Mouse (Mus musculus): ENCODE measurements at regions not wholly inside any gene's neighbourhood (a gene's known extent, or its start where the extent isn't known, plus 50 kb on each side); places are given as distances from the start of the nearest gene placed in this dataset.
A peak's percentile ranks its signal among the peaks of the same experiment; 100 is the strongest.

DNA sequence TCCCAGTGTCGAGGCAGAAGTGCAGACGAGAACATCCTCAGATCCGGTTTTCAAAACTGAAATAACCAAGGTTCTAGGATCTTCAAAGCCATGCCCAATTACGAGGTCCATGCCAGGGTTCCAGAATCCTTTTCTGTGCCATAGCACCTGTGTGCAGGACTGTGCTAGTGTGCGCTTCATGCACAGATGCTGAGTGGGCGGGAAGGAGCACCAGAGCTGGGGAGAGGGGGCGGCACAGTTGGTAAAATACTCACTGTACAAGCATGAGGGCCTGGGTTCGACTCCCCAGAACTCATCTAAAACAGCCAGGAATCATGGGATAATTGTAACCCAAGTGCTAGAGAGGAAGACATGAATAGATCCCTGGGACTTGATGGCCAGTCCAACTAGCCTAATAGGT is 108.4 kb upstream of the Dio3 start:
- no peak for DNase-seq (ENCODE audit: low read depth, low spot score)

GRCm38 (mm10) chr12:110177826-110178225 is 101.0 kb upstream of the Dio3 start:
- no peak for DNase-seq (ENCODE audit: low read depth, low spot score)

- no peak for DNase-seq (ENCODE audit: low read depth, low spot score)
Measured at GRCm38 (mm10) chr12:110183473-110183872, 95.4 kb upstream of the Dio3 start.

DNA sequence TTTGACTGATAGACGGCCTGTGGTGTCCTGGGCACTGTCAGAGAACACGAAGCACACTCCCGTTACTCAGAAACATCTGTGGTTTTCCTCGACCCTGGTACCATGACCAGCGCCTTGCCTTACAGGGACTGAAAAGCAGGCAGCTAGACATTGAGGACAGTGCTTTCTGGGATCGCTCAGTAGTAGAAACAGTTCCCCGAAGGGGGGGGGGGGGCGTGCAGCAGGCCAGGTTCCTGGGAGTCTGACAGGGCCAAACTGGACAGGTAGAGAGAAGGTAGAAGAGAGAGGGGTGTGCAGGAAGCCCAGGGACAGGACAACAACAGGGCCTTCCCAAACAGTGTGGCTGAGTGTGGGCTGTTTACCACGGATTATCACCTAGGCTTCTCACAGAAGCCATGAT is 93.5 kb upstream of the Dio3 start:
- DNase-seq (ENCODE audit: low read depth, low spot score): no peak

GRCm38 (mm10) chr12:110186381-110186780 is 92.5 kb upstream of the Dio3 start:
- DNase-seq (ENCODE audit: low read depth, low spot score): no peak

- no peak for DNase-seq (ENCODE audit: low read depth, low spot score)
Measured at GRCm38 (mm10) chr12:110186911-110187245, 92.0 kb upstream of the Dio3 start.

DNA sequence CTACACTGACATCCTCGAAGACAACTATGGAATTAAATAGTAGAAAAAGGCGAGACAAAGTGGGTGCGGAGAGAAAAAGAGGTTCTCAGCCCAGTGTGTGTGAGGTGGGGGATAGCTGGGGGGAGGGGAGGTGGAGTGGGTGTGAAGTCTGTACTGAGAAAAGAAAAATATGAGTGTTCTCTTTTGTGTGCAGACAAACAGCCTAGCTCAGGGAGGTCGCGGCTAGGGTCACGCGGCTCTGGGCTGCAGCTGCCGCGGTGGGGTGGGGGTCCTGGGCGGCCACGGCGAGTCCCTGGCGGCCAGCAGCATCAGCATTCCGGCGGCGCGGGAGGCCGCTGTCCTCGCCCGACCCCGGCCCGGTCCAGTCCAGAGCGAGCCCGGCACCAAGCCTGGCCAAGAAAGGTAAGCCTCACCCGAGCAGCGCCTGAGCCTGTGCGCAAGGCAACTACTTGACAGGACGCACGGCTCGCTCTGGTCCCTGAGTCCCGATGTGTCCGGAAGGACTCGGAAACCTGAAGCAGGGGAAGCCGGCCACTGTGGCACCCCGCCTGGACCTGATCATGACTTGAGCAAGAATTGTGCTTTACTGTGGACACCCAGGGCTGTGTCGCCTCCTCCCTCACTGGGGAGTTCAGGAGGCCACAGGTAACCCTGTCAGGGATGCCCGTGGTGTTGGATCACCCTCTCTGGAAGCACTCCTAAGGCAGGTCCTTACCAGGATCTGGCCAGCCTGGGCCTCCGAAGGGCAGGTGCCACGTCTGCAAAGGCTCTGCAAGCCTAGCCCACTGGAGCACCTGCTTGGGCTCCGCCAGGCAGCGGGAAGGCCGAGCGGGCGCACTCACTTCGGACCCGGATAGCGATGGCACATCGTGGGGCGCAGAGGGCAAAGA is 91.4 kb upstream of the Dio3 start:
- DNase-seq (ENCODE audit: low read depth, low spot score): peak; percentile 13

DNA sequence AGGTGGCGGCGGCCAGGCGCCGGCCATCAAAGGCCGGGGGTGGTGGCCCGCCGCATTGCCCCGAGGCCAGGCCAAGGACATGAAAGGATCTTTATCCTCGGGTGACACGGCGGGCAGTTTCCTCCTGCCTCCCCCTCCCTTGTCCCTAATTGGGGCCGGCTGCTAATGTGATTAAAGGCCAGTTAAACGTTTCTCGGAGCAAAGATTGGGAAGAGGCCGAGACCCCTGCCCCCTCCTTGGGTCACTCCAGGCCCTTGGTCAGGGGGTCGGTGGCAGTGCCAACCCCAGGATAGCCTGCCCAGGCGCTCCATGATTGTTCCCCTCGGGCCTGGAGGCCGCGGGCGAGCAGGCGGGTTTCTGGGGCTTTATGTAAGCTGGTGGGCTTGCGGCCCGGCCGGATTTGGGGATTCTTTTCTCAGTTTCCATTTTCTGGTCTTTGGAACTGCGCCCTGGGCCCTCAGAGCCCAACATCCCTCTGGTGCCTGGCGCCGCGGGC is 90.7 kb upstream of the Dio3 start:
- no peak for DNase-seq (ENCODE audit: low read depth, low spot score)

DNA sequence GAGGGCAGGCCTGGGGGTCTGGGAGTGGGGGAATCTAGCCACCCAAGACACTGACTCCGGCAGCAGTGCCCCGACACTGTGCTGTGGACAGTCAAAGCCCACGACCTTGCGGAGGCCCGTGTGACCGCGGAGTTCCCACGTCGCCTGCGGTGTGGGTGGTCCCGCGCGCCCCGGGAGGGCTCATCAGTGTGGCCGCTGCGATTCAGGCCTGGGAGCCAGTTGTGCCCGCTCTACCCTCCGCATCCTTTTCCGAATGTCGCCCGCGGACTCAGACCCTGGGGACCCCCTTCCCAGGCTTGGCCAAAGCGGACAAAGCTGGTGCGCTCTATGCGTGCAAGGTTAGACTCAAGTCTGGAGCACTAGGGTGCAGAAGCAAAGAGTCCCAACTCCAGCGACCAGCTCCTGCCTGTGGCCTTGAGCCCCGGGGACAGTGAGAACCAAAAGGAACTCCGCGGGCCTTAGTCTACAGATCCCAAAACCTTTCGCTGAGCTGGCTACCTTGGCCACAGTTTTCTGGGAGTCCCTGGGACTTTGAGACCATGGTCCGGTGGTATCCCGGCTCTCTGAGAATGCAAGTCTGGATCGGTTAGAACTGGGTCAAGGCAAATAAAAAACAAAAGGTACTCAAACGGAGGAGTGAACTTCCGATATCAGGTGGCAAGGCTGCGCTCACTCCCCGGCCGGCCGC is 90.1 kb upstream of the Dio3 start:
- DNase-seq (ENCODE audit: low read depth, low spot score): peak; percentile 16

GRCm38 (mm10) chr12:110189329-110189642 is 89.6 kb upstream of the Dio3 start:
- DNase-seq (ENCODE audit: low read depth, low spot score): no peak

DNA sequence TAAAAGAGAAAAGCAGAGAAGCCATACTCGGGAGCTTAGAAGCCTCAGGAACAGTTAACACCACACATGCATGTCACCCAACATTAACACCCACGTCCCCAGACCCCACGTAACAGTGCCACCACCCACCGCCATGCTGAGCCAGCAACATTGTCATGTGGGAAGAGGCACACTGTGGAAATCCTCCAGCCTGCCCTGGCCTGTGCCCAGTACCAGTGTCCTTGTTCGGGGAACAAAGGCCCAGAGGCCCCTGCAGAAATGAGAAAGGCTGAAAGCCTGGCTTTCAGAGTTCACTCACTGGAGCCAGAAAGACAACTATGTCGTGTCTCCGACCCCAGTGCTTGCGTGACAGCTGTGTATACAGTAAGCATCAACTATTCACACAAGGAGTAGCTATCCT is 86.7 kb upstream of the Dio3 start:
- DNase-seq (ENCODE audit: low read depth, low spot score): no peak

DNA sequence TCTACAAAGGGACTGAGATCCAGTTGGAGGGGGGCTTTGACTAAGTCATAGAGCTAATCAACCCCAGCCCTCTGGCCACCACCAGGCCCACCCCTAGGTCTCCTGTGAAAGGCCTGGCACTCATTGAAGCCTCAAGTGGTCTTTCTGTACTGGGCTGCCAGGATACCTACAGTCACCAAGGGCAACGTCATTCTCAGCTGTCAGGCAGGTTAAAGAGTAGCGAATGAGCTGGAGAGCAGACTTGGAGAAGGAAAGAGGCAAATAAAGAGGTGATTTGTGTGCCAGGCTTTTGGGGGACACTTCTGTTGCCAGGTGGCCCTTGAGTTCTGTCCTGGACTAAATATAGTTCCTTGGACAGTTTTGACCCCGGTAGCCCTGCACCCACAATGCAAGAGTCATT is 81.5 kb upstream of the Dio3 start:
- no peak for DNase-seq (ENCODE audit: low read depth, low spot score)

DNA sequence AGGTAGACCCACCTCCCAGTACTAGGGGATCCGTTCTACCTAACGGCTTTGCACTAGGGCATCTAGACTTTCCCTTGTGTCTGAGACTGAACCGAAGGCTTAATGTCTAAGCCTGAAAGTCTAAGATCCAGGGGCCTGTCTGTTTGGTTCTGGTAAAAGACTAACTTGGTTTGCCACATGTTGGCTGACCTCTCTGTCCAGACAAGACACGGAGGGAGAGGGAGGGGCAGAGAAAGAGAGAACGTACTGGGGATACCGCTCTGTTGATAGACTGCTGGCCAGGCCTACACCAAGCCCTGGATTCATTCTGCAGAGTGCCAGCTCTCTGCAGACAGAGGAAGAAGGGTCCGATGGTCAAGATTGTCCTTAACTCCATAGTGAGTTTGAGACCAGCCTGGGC is 78.4 kb upstream of the Dio3 start:
- no peak for DNase-seq (ENCODE audit: low read depth, low spot score)

DNA sequence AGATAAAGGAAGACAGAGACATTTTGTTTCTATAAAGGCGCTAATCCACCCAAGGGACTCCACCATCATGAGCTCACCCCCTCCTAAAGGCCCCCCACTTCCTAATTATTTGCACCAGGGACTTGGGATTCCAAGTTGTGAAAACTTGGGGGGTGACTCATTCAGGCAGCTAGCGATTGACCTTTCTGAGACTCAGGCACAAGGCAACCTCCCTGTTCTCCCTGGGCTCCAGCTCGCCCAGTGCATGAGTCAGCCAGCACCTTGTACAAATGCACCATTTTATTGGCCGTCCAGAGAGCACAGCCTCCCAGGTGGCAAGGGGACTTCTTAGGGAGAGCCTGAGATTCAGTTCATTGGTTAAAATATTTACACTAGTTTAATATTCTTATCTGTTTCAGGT is 78.0 kb upstream of the Dio3 start:
- DNase-seq (ENCODE audit: low read depth, low spot score): no peak

DNA sequence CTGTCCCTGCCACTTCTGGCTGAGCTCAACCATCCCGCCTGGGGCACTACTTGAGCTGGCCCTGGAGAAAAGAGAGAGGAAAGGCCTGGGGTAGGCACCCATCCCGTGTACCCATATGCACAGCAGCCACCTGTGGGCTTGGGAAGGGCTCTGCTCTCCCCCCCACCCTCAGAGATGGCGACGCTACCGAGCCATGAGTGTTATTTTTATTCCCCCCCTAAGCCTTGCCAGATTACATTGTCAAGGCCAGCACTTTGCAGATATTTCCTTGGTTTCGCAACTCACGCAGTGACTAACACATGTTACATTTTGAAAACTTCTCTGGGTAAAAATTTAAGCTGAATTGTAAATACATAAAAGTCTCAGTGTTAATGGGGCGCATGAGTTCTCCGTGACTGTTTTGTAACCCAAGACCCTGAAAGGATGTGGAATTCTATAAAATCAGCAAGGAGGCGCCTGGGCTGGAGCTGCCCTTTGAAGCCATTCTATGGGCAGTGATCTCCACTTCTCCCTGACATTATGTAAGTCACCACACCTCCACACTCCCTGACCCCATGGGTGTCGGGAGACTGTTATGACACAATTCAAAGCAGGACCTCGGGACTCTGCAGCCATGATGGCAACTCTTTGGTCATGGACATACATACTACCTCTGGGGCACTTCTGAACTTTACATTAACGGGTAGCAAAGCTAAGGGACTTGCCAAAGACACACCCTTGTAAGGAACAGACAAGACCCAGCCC is 75.4 kb upstream of the Dio3 start:
- no peak for DNase-seq (ENCODE audit: low read depth, low spot score)

GRCm38 (mm10) chr12:110204246-110204989 is 74.5 kb upstream of the Dio3 start:
- DNase-seq (ENCODE audit: low read depth, low spot score): no peak

- no peak for DNase-seq (ENCODE audit: low read depth, low spot score)
Measured at GRCm38 (mm10) chr12:110206271-110206670, 72.6 kb upstream of the Dio3 start.

GRCm38 (mm10) chr12:110206812-110207211 is 72.1 kb upstream of the Dio3 start:
- DNase-seq (ENCODE audit: low read depth, low spot score): no peak

- no peak for DNase-seq (ENCODE audit: low read depth, low spot score)
Measured at GRCm38 (mm10) chr12:110207246-110207852, 71.5 kb upstream of the Dio3 start.

DNA sequence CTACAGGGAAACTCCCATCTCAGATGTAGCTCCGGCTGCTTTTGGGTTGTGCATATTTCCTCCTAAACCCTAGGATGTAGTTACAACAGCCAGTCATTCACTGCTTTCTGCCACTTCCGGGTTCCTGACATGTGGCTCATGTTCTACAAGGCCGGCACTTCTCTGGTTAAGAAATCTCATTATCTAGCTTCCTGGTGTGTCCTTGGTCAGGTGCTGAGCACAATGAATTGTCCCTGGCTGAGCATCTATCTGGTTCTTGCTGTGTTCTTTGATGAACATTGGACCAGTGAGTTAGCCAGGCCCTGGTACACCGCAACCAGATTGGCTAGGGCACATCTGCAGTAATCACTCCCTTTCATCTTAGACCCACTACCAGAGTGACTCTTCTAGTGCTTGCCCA is 66.2 kb upstream of the Dio3 start:
- no peak for DNase-seq (ENCODE audit: low read depth, low spot score)

- DNase-seq (ENCODE audit: low read depth, low spot score): no peak
Measured at GRCm38 (mm10) chr12:110214833-110215232, 64.0 kb upstream of the Dio3 start.
